Mouse (Mus musculus): ENCODE data around the gene Calcoco2. TPM values are rescaled to one million over a fixed set of nuclear protein-coding genes. Genes with fewer than 3 reads are reported as not detected.
"Not testable (repeated sequence)": the region's sequence is repeated elsewhere in the genome, so short reads cannot be mapped to it uniquely, and the experiment has no call there.

Calcoco2 gene
- total RNA-seq (2017), result not detected in 2 replicates

DNA sequence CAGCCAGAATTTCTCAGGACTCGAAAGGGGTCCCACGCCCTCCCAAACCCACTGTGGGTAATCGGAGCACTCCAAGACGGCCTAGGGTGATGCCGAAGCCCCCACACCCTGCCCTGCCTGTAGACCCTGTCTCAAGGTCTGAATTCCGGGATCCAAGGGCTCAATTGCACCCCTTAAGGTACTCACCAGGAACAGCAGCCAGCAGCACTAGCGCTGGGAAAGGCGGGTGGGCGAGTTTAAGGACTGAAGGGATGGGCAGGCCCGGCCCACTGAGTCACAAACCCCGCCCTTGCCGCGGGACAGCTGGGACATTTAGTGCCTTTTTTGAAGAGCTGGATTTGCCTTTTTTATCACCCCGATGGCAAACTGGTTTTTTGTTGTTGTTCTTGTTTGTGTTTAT is at the start of gene Calcoco2:
TSS of gene Calcoco2 (minus strand) at position 214 of the 400 bp plus-strand sequence.
- no peak for ATAC-seq (ENCODE audit: extremely low read depth, insufficient number of reproducible peaks, low FRiP score, poor library complexity, severe bottlenecking)

DNA sequence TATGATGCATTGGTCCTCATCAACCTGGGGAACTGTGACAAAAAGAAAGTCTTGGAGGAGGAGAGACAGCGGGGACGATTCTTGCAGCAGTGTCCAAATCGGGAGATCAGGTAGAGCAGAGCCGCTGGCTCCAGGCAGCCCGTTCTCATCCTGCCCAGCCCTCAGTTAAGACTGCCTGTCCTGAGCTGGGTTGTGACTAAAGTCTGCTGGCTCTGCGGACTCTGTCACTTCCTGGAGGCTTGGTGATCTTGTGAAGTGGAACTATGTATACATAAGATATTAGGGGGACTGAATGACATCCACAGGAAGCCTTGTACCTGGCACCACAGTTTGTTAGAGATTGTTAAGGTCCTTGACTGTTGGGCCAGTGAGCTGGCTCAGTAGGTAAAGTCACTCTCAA is 35.7 kb upstream of the Calcoco2 start:
- no peak for ATAC-seq (ENCODE audit: extremely low read depth, insufficient number of reproducible peaks, low FRiP score, poor library complexity, severe bottlenecking)

DNA sequence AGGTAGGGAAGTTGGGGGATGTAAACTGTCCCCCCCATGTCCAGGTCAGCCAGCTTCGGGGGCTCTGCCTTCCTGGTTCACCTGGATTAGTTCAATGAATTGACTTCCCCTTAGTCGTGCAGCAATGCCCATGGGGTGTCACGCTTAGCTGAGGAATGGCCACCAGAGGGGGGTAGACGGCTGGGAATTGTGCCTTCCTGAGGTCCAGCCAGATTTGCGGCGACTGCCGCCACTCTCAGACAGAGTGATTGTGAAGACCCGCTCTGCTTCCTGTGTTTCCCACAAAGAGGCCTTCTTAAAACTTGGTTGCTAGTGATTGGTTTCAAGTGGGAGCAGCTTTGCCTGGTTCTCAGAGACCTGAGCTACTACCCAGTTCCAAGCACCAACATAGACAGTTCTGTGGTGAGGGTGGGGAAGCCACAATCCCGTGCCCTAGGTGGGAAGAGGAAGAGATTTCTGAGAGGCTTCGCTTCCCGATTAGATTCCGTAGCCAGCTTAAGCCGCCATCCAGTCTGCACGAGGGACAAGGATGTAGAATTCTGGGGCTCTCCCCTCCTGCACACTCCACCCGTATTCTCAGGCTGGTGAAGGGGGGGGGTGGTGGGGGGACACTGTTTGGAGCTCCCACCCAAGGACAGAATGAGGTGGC is 34.0 kb upstream of the Calcoco2 start:
- ATAC-seq (ENCODE audit: extremely low read depth, insufficient number of reproducible peaks, low FRiP score, poor library complexity, severe bottlenecking), result no peak

DNA sequence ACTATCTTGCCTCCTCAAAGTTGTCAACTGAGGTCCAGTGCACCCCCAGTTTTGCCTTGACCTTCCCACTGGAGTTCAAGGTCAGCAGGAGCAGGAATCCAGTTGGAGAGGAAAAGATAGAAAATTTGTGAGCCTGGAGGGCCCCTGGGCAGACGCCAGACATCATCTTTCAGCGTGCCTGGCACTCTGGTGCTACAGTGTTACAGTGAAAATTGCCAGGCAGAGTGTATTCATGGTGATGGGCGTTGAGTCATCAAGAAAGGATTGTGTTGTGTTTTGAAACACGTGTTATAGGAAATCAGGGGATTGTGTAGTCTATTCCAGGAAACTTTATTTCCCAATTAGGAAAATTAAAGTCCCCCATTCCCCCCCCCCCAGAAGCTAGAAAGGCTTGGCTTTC is 32.0 kb upstream of the Calcoco2 start:
- ATAC-seq (ENCODE audit: extremely low read depth, insufficient number of reproducible peaks, low FRiP score, poor library complexity, severe bottlenecking), result no peak

DNA sequence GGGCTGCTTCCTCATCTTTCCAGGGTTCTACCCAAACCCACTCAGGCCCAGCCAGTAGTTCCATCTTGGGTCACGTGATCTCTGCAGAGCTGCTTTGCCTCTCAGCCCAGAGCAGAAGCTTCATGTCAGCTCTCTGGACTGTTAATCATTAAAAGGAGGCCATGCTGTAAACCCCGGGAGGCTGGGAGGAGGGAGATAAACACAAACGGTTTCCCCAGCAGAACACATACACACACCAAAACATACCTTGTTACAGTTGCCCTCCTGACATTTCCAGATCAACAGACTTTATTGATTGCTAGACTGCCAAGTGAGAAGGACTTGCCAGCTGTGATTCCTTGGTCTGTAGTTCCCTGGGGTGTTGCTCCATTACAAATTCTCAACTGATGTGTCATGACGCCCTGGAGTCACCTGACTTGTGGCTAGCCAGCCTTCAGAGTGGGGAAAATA is 29.0 kb upstream of the Calcoco2 start:
- ATAC-seq (ENCODE audit: extremely low read depth, insufficient number of reproducible peaks, low FRiP score, poor library complexity, severe bottlenecking), result no peak

DNA sequence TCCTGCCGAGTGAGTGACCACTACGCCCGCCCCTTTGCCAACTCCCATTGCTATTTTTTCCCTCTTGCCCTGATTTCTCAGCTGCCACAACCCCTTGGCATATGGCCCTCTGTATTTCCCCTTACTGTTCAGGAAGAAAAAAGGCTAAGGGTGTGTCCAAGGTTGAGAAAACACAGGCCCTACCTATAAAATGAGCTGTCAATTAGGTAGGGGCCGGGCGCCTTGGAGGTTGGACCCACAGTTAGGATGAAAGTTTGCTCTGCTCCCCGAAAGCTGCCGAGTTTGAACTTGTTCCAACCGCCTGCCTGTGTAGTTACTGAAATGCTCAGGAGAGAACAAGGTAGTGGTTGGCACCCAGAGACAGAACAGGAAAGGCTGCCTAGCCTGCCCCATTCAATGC is 24.1 kb upstream of the Calcoco2 start:
- ATAC-seq (ENCODE audit: extremely low read depth, insufficient number of reproducible peaks, low FRiP score, poor library complexity, severe bottlenecking), result no peak

DNA sequence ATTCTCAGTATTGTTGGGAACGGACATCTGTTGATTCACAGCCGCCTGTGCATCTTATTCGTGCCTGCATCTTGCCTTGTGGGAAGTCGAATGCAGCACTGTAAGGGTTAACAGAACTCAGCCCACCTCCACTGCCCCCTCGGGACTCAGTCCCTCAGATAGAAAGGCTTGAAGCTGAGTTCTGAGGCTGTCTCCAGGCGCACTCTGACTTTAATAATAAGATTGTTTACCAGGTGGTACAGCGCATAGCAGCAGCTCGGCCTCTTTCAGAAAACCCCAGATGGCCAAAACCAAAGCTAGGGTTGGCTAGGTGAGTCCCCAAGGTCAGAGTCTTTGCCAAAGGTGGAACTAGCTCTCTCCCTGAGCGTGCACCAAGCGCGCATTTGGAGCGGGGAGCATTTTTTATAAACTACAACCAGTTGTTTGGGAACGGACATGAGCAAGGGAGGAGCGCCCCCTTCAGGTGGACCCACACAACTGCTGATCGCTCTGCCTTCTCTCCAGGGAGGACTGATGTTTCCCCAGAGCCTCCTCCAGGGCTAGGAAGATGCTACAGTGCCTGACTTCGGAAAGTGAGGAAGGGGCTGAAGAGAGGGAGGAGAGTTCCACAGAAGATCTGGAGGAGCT is 21.6 kb upstream of the Calcoco2 start, which contains the start of gene Ttll6:
TSS of gene Ttll6 (plus strand) at position 548 of the 627 bp plus-strand sequence.
- ATAC-seq (ENCODE audit: extremely low read depth, insufficient number of reproducible peaks, low FRiP score, poor library complexity, severe bottlenecking), result no peak

DNA sequence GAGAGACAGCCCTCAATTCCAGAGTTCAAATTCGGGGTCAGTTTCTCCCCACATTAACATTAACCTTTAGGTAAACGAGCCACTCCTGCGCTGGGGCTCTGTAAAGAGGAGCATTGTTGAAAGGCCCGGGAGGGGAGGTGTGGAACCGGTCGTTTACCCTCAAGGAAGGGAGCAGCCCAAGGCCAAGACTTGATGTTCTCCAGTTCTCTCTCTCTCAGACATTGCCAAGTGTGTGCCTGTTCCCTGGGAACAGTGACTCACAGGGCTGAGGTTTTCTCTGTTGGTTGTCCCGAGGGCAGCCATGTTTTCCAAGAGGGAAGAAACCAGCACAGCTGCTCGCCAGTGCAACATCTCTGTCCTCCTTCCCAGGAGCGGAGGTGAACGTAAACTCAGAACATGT is 18.8 kb upstream of the Calcoco2 start:
- ATAC-seq (ENCODE audit: extremely low read depth, insufficient number of reproducible peaks, low FRiP score, poor library complexity, severe bottlenecking), result no peak

DNA sequence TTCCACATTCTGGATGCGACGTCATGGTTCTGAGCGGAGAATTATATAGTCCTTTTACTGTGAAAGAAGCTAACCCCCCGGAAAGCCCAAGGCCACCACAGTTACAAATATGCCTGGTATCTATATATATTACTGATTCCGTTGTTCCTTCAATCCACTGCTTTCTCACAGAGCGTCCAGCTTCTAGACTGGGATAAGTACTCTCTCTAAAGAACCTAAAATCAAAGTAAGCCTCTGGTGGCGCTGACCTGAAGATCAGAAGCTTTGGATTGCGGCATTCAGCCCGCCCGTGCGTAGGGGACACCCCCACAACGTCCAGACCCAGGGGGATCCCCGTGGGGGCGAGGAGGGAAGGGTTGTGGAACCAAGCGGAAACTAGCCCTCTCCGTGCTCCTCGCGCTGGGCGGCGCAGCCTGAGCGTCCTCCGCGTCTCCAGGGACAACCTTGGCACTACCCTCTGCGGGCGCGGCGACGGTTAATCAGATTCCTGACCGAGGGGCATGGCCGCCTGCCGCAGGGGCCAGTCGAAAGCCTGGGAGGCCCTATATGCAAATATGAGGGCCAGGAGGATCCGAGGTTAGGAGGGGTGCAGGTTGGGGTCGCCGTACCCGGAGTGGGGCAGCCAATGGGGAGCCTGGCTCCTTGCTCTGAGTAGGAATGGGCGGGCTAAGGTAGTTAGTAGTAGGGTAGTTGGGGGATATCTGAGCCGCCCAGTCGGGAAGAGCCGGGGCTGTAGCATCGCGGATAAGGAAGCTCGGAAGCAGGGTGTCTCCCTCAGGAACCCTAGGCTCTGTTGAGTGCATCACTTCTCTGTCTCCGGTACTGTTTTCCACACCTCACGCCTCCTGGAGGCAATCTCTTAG is 12.5 kb upstream of the Calcoco2 start:
- no peak for ATAC-seq (ENCODE audit: extremely low read depth, insufficient number of reproducible peaks, low FRiP score, poor library complexity, severe bottlenecking)

DNA sequence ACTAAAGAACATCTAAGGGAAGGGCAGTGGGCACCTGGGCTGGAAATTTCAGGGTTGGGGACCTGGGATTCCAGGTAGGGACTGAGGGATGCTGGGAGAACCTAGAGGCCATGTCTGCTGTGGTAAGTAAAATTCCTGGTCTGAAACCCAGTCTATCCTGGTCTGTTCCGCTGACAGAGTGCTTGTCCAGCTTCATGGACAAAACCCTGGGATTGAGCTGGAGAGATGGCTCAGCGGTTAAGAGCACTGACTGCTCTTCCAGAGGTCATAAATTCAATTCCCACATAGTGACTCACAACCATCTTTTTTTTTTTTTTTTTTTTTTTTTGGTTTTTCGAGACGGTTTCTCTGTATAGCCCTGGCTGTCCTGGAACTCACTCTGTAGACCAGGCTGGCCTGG is 11.0 kb upstream of the Calcoco2 start:
- ATAC-seq (ENCODE audit: extremely low read depth, insufficient number of reproducible peaks, low FRiP score, poor library complexity, severe bottlenecking), result not testable (repeated sequence)

DNA sequence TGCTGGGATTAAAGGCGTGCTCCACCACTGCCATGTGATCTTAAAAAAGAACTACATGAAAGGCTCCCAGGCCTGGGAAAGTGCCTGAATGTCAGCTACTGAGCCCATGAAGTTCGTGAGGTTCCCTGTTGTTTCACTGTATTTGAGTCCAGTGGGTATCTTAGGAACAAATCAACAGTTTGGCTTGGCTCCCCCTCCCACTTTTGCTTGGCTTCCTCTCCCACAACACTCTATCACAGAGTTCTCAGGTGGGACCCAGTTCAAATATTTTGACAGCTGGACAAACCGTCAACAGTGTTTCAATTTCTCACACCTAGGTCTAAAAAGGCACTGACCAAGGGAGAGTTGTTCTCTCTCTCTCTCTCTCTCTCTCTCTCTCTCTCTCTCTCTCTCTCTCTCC is 7.6 kb upstream of the Calcoco2 start:
- ATAC-seq (ENCODE audit: extremely low read depth, insufficient number of reproducible peaks, low FRiP score, poor library complexity, severe bottlenecking), result no peak

DNA sequence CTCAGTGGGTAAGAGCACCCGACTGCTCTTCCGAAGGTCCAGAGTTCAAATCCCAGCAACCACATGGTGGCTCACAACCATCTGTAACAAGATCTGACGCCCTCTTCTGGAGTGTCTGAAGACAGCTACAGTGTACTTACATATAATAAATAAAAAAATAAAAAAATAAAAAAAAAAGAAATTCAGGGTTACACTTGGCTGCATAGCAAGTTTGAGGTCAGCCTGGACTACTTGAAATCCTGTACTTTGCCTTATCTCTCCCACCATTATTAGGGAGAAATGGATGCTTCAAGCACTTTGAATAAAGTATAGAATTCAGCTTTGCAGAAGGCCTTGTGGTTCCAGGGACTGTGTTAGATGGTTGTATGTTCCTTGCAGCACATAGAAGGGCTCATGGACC is 5.2 kb upstream of the Calcoco2 start:
- not testable (repeated sequence) for ATAC-seq (ENCODE audit: extremely low read depth, insufficient number of reproducible peaks, low FRiP score, poor library complexity, severe bottlenecking)

DNA sequence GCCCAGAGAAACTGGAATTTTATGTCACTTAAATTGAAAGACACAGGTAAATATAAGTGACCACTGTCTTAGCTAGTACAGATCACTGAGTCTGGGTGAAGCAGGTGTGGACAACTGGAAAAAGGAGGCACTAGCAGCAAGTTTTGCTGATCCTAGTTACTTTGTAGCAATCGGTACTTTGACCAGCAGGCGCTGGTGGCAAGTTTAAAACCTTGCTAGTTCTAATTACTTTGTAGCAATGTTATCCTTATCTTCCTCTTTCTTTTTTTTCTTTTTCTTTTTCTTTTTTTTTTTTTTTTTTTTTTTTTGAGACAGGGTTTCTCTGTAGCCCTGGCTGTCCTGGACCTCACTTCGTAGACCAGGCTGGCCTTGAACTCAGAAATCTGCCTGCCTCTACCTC is 4.4 kb upstream of the Calcoco2 start:
- no peak for ATAC-seq (ENCODE audit: extremely low read depth, insufficient number of reproducible peaks, low FRiP score, poor library complexity, severe bottlenecking)

DNA sequence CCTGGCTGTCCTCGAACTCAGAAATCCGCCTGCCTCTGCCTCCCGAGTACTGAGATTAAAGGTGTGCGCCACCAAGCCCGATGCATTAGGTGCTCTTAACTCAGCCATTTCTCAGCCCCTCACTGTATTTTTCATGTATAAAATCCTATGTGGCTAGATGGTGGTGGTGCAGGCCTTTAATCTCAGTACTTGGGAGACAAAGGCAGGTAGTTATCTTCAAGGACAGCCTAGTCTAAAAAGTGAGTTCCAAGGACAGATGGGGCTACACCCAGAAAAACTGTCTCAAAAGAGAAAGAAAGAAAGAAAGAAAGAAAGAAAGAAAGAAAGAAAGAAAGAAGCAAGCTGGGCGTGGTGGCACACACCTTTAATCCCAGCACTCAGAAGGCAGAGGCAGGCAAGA is 3.7 kb upstream of the Calcoco2 start:
- ATAC-seq (ENCODE audit: extremely low read depth, insufficient number of reproducible peaks, low FRiP score, poor library complexity, severe bottlenecking), result no peak

DNA sequence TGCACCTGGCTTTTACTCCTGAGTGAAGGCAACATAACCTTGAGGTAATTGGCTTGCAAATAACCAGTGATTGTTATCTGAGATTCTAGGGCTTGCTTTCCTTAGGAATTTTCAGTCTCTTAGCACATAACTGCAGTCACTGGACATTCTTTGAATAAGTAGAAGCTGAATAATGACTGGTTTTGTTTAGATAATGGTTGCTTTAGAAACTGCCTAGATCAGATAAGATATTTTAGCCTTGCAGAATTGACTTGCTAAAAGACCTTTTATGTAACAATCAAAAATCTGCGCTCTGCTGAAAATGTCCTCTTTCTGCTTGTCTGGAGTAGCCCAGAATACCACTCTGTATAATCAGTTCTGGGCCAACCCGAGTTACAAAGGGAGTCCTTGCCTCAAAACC is 2.3 kb upstream of the Calcoco2 start:
- ATAC-seq (ENCODE audit: extremely low read depth, insufficient number of reproducible peaks, low FRiP score, poor library complexity, severe bottlenecking), result no peak

DNA sequence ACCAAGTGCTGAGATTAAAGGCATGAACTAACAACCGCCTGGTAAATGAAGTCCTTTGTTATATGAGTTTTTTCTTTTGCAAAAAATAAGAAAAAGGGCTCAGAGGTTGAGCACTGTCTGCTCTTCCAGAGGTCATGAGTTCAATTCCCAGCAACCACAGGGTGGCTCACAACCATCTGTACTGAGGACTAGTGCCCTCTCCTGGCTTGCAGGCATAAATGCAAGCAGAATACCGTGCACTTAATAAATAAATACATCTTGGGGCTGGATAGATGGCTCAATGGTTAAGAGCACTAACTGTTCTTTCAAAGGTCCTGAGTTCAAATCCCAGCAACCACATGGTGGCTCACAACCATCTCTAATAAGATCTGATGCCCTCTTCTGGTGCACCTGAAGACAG is 814 bp downstream of the Calcoco2 start:
- not testable (repeated sequence) for ATAC-seq (ENCODE audit: extremely low read depth, insufficient number of reproducible peaks, low FRiP score, poor library complexity, severe bottlenecking)

DNA sequence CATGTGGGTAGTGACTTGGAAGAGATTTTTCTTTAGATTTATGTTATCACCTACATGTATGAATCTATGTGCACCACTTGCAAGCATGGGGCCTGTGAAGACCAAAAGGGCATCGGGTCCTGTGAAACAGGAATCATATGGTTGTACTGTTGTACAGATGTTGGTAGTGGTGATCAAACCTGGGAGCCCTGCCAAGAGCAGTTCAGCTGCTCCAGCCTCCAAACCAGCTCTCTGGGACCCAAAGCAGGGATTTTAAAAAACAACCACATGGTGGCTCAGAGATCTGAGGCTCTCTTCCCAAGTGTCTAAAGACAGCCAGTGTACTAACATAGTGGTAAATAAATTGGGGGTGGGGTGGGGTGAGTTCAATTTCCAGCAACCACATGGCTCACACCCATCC is 3.4 kb downstream of the Calcoco2 start:
- no peak for ATAC-seq (ENCODE audit: extremely low read depth, insufficient number of reproducible peaks, low FRiP score, poor library complexity, severe bottlenecking)

DNA sequence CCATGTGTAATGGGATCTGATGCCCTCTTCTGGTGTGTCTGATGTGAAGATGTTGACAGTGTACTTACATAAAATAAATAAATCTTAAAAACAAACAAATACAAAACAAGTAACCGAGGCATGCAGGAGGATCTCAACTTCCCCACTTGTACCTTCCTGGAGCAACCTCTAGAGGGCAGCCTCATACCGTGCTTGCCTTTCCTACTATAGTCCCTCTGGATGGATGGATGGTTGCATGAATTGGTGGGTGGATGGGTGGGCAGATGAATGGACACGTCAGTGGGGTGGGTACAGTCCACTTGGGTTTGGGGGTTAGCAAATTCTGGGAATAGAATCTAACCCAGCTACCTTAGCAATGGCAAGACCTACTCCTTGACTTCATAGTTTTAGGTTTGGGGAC is 18.4 kb downstream of the Calcoco2 start:
- 0 out of 2 replicates have a peak, but pooled peaks have one; percentile 41 for ATAC-seq (ENCODE audit: extremely low read depth, insufficient number of reproducible peaks, low FRiP score, poor library complexity, severe bottlenecking)

DNA sequence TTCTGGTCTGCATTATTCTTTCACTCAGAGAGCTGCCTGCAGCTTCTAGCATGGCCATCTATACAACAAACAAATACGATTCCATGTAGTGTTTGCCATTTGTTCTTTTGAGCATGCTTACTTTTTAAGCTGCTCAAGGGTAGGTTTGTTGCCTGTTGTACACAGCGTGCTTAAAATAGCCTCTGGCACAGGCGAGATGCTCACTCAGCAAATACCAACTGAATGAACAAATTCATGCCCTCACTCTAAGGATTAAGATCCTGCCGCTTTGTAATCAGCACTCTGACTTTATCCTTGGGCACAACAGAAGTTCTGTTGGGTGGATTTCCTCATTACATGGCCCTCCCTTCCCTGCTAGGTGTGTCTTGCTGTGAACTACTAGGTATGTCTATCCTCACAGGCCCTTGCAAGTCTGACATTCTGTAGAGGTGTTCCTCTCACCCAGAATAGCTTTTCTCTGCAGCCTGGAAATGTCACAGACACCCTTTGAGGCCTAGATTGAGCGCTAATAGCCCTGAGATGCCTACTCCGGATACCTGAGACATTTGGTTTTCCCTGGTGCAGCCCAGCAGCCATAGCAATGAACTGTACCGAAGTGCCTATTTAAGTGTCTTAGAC is 19.0 kb downstream of the Calcoco2 start:
- no peak for ATAC-seq (ENCODE audit: extremely low read depth, insufficient number of reproducible peaks, low FRiP score, poor library complexity, severe bottlenecking)
